ENCODE assay signal across 28 mouse cellular contexts in the genomic region with DNA sequence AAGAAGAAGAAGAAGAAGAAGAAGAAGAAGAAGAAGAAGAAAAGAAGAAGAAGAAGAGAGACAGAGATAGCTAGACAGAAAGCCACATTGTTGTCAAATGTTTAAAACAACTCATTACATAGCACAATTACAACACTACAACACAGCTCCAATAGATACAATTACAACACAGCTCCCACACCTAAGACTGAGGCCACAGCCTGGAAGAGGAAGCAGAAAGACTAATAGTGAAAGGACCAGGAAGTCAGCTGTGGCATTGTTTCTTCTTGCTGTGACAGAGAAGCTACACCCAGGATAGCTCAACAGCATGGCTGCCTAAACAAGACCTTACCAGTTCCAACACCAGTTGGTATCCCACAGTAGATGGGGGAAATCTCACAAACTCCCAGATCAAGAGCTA. TPM values are rescaled to one million over a fixed set of nuclear protein-coding genes. Genes with fewer than 3 reads are reported as not detected.
"Had no signal": no experiment of that assay in that cellular context is flagged by ENCODE, and none has a peak within 500 bp of the region (broad histone marks: within the 10 kb centered on the region; RNA-seq: fewer than 3 reads in every experiment).

No protein-coding gene starts in this region.

- H3K4me2 ChIP-seq: limb, embryonic 13.5 days; liver, embryonic 12.5 days; liver, embryonic 15.5 days; midbrain, embryonic 11.5 days had no signal

- H3K9ac ChIP-seq: limb, embryonic 13.5 days; liver, embryonic 12.5 days; liver, embryonic 15.5 days had no signal

- H3K4me3 ChIP-seq: layer of hippocampus, adult 2 months; limb, embryonic 10.5 days; limb, embryonic 13.5 days; liver, embryonic 12.5 days; liver, embryonic 15.5 days; myocyte had no signal

- H3K4me1 ChIP-seq: liver, embryonic 12.5 days; liver, embryonic 15.5 days had no signal

- H3K27ac ChIP-seq: kidney, postnatal 0 days; layer of hippocampus, adult 2 months; limb, embryonic 10.5 days; limb, embryonic 13.5 days; liver, embryonic 12.5 days; liver, embryonic 15.5 days; macrophage; stomach, postnatal 0 days had no signal

- DNase-seq: kidney, adult 18-20 months; kidney, adult 9 months; kidney, postnatal 25 days; layer of hippocampus, adult 9-11 months; liver; lung, adult 18-20 months; lung, postnatal 14 days; midbrain, embryonic 14.5 days; right cerebral cortex, adult 18-20 months; right cerebral cortex, postnatal 14 days; right cerebral cortex, postnatal 4 days; thymus, postnatal 36 days had no signal

- H3K27me3 ChIP-seq: limb, embryonic 13.5 days; liver, embryonic 12.5 days had no signal

- ATAC-seq: intestine, embryonic 16.5 days; liver, embryonic 12.5 days had no signal

- H3K9me3 ChIP-seq: limb, embryonic 10.5 days; liver, embryonic 15.5 days had no signal

- H3K36me3 ChIP-seq: limb, embryonic 10.5 days; limb, embryonic 13.5 days; liver, embryonic 12.5 days; liver, embryonic 15.5 days had no signal

RNA-seq across cellular contexts. Expression of gene Fbxo27, which starts 16.8 kb away (rescaled TPM):
- total RNA-seq: megakaryocyte-erythroid progenitor cell, adult 5-6 weeks had no signal
- polyA plus RNA-seq: macrophage, myocyte had no signal

RNA-seq across cellular contexts. Expression of gene Ccer2, which starts 46.5 kb away (rescaled TPM):
- total RNA-seq: megakaryocyte-erythroid progenitor cell, adult 5-6 weeks had no signal
- polyA plus RNA-seq: intestine, embryonic 16.5 days; kidney, postnatal 0 days; large intestine, adult 2 months; limb, embryonic 10.5 days; limb, embryonic 13.5 days; liver, embryonic 12.5 days; liver, embryonic 15.5 days; lung, embryonic 16.5 days; macrophage; midbrain, embryonic 11.5 days; myocyte; stomach, embryonic 14.5 days; stomach, postnatal 0 days; urinary bladder, adult 2 months had no signal
